Mouse (Mus musculus): ENCODE data around the gene Zfp346. TPM values are rescaled to one million over a fixed set of nuclear protein-coding genes. Genes with fewer than 3 reads are reported as not detected.

Zfp346 gene
- total RNA-seq, 1 experiment from 2014 or later: 15.8 TPM

DNA sequence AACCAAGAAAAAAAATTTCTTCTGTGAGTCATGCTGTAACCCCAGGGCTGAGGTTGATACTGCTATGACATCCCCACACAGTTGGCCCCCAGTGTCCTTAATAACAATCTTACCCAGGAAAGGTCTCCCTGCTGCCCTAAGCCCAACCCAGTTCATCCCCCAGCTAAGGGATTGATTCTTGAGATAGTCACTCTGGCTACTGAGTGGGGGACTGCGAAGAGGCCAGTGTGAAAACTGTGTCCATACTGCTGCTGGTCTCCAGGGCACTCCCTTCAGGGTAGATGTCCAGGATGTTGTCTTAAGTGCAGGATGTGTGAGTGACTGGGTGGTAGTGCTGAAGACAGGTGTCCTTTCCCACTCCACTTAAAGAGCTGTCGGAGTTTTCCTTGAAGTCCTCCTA, 28.3 kb downstream of the Zfp346 start, which contains the start of gene Gm17617:
Gm17617 (minus strand) TSS at position 101 of the 400 bp plus-strand sequence.
- ATAC-seq (replicated peaks; ENCODE audit: insufficient number of reproducible peaks, low FRiP score, low TSS enrichment, poor library complexity, severe bottlenecking): no peak

DNA sequence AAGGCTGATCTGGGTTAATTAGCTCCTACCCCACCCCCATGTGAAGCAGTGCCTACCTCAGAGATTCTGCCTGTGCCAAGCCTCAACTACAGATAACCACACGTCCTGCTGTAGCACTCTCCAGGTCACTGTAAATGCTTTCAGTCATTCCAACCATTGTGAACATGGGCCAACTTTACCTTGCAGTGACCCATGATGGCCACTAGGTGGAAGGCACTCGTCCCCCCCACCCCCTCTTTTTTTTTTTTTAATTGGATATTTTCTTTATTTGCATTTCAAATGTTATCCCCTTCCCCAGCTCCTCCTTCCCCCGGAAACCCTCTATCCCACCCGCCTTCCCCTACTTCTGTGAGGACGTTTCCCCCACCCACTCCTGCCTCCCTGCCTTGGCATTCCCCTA, 30.3 kb downstream of the Zfp346 start:
- peak; percentile 59; the same call in 1 of the 2 replicates for ATAC-seq (replicated peaks; ENCODE audit: insufficient number of reproducible peaks, low FRiP score, low TSS enrichment, poor library complexity, severe bottlenecking)

DNA sequence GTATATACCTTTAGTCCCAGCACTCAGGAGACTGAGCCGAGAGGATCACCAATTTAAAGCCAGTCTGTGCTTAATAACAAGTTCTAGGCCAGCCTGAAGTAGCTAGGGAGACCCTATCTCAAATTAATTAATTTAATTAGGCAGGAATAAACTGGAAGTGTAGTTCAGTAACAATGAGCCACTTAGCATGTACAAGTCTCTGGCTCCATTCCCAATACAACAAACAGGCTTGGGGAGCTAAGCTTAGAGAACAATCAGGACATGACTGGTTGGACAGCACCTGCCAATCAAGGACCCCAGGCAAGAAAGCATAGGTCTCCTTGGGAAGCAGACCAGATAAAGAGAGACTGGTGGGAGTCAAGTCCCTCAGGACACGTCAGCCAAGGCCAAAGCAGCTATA, 35.2 kb downstream of the Zfp346 start:
- no peak for ATAC-seq (replicated peaks; ENCODE audit: insufficient number of reproducible peaks, low FRiP score, low TSS enrichment, poor library complexity, severe bottlenecking)

DNA sequence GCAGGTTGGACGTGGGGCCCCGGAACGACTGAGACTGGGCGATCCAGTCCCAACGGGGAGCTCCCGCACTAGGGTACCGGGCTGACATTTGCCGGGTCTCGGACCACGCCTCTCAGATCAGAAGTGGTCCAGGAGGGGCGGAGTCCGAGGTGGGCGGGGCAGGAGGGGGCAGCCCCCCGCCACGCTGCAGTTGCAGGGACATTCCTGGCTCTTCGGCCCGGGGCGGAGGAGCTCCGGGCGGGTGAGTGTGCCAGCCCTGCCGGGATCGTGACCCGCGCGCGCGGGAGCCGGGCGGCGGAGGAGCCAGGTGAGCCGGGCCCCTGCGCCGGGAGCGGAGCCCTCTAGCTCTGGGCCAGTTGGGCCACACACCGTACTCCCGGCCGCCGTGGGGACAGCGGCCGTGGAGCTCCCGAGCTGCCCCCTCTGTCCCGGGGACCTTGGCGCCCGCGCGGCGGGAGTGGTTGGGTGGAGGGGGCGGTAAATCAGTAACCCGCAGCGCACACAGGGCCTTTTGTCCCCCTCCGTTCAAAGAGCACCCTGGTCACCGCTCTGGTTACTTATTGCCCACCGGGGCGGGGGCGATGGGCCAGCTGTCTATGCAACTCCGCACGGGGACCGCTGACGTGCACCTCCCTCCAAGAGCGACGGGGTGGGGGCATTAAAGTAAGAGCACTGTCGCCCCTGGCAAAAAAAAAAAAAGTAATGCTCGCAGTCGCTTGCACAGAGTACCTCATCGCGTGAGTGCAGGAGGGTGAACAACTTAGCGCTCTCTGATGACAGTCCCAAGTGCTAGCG, 47.7 kb downstream of the Zfp346 start, which contains the start of gene Fgfr4:
Fgfr4 (plus strand) TSS at position 20 of the 795 bp plus-strand sequence.
- no peak for ATAC-seq (replicated peaks; ENCODE audit: insufficient number of reproducible peaks, low FRiP score, low TSS enrichment, poor library complexity, severe bottlenecking)

DNA sequence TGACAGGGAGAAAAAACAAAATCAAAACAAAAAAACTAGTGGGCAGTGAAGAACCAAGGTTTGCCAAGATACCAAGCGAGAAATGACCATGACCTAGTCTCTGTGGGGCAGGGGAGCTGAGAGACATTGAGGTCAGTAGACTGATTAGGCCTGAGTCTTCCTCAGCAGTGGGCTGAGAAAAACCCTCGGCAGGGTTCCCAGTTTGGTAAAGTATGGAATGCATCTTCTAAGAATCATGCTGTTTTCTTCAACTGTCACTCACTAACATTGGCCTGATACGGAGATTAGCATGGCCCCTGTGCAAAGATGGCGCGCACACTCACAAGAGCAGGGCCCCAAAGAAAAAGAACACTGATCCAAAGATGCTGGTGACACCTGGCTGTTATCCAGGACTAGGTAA, 48.8 kb downstream of the Zfp346 start:
- no peak for ATAC-seq (replicated peaks; ENCODE audit: insufficient number of reproducible peaks, low FRiP score, low TSS enrichment, poor library complexity, severe bottlenecking)

DNA sequence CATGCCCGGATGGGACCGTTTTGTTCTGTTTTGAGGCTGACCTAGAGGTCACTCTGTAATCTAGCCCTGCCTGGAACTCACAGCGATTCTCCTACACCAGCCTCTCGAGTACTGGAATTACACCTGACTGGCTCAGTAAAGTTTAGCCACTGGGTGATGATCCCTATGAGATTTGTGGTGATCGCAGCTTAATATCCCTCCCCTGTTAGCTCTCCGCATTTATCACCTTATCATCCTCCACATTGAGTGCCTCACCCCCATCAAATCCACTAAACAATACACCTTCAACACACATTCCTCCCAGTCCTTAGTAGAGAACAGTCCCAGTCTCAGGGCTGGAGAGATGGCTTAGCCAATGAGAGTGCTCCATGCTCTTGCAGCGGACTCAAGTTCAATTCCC, 57.3 kb downstream of the Zfp346 start:
- ATAC-seq (replicated peaks; ENCODE audit: insufficient number of reproducible peaks, low FRiP score, low TSS enrichment, poor library complexity, severe bottlenecking): no peak

DNA sequence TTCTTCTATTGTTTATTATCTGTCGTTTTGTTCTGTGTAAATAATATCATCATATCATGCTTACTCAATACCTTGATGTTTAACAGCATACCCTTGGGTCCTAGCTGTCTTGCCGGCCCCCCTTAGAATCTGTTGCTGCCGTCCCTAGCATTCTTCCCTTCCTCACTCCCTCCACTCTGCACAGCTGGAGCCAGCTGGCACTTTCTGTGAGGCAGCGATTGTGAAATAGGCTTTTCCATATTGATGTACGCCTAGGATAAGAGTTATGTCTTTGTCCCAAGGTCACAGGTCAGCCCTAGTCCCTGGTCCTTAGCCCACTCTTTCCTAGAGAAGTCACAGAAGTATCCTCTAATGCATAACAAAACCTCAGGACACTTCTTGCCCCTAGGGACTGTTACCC, 58.4 kb downstream of the Zfp346 start:
- no peak for ATAC-seq (replicated peaks; ENCODE audit: insufficient number of reproducible peaks, low FRiP score, low TSS enrichment, poor library complexity, severe bottlenecking)

DNA sequence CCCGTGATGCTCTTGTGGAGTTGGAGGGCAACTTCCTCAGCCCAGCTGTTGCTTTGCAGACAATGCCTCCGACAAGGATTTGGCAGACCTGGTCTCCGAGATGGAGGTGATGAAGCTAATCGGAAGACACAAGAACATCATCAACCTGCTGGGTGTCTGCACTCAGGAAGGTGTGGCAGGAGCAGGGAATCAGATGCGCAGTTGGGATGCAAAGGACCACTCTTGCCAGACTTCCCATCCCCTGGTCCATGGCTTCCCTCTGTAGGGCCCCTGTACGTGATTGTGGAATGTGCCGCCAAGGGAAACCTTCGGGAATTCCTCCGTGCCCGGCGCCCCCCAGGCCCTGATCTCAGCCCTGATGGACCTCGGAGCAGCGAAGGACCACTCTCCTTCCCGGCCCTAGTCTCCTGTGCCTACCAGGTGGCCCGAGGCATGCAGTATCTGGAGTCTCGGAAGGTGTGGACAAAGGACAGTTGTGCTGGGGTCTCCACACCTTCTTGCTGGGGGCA, 60.8 kb downstream of the Zfp346 start:
- ATAC-seq (replicated peaks; ENCODE audit: insufficient number of reproducible peaks, low FRiP score, low TSS enrichment, poor library complexity, severe bottlenecking): no peak

DNA sequence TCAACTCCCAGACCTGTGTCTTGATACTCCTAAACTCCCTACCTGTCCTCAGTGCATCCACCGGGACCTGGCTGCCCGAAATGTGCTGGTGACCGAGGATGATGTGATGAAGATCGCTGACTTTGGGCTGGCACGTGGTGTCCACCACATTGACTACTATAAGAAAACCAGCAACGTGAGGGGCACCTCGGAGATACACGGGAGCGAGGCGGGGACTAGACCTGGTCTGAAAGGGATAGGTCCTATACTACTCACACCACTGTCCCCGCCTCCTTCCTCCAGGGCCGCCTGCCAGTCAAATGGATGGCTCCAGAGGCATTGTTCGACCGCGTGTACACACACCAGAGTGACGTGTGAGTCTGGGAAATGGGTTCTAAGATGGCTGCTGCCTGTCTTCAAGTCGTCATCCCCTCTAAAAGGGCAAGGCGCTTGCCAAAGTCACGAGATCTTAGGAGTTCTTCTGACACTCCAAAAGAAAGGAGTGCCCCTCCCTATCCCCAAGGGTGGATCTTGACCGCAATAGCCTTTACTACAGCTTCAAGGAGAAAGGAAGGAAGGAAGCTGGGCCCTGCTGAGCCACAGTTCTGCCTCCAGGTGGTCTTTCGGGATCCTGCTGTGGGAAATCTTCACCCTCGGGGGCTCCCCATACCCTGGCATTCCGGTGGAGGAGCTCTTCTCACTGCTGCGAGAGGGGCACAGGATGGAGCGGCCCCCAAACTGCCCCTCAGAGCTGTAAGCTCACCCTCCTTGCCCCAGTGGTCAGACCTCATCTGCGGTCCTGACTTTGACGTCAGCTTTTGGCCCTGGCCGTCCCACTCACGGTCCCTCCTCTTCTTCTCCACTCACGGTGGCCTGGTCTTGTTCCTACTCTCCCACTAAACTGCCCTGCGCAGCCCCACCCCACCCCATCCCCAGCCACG, 62.0 kb downstream of the Zfp346 start:
- no peak for ATAC-seq (replicated peaks; ENCODE audit: insufficient number of reproducible peaks, low FRiP score, low TSS enrichment, poor library complexity, severe bottlenecking)

DNA sequence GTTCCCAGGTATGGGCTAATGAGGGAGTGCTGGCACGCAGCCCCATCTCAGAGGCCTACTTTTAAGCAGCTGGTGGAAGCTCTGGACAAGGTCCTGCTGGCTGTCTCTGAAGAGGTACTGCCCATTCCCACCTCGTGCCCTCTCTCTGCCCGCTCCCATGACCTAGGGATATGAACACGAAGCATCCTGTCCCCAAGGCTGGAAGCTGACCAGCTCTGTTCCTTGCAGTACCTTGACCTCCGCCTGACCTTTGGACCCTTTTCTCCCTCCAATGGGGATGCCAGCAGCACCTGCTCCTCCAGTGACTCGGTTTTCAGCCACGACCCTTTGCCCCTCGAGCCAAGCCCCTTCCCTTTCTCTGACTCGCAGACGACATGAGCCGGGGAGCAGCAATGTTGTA, 62.7 kb downstream of the Zfp346 start:
- no peak for ATAC-seq (replicated peaks; ENCODE audit: insufficient number of reproducible peaks, low FRiP score, low TSS enrichment, poor library complexity, severe bottlenecking)

DNA sequence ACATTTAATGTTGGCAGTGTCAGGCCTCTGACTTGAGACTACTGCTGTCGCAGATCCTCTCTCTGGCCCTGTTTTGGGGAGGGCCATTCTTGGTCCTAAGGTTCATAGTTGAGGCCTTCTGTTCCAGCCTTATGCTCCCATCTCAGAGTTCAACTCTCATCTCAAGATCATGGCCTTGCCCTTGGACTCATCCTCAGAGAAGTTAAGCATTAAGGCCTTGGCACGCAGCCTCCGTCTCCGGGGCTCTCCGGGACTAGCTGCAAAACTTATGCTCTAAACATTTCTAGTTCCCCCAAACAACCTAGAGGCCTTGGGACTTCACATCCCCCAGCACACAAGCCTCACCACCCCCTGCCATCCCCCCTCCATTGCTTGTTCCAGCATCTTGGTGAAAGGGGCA, 63.1 kb downstream of the Zfp346 start:
- no peak for ATAC-seq (replicated peaks; ENCODE audit: insufficient number of reproducible peaks, low FRiP score, low TSS enrichment, poor library complexity, severe bottlenecking)

DNA sequence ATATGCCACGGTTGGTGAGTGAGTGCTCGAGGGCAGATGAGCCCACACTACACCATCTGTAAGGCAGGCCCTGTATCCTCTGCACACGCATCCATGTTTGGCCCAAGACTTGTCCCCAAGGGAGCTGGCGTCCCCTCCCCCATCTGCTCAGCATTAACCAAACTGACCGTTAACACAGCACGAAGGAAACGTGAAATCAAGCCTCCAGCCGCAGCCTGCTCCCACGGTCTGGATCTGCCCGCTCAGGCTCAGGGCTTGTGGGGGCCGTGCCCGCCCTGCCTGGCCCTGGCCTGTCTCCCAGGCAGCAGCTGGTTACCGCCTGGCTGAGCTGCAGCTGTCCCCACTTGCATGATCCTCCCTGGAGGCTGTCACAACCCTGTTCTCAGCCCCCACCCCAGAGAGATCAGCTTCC, 63.9 kb downstream of the Zfp346 start:
- no peak for ATAC-seq (replicated peaks; ENCODE audit: insufficient number of reproducible peaks, low FRiP score, low TSS enrichment, poor library complexity, severe bottlenecking)

DNA sequence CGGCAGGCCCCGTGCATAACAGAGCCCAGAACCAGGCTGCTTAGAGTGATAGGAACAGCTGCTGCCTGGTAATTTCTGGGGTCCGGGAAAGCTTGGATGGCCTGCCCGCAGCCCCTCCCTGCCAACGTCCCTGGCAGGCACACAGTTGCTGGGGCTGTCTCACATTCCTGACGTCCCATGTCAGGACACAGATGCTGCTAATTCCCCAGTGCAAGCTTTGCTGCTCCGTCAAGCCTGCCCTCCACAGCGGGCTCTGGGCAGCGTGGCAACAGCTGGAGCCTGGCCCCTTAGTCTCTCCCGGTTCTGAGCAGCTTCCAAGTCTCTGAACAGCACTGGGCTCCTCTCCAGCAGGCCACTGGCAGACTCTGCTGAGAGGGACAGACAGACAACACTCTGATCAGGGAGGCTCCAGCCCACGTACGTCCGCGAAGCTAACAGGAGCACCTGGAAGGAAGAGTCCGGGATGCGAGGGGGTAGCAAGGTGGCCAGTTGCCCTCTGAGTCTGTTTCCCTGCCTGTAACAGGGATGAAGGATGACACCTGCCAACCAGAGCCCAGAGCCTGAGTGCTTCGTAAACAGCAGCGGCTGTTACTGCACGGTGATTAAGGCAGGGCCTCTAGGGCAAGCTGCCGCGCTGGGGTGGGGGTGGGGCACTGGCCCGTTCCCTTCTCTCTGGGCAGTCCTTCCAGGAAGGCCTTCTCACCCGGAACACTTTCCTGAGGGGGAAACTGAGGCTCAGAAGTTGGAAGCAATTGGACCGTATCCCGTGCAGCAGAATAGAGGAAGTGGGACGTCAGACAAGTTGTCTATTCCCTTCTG, 66.6 kb downstream of the Zfp346 start:
- ATAC-seq (replicated peaks; ENCODE audit: insufficient number of reproducible peaks, low FRiP score, low TSS enrichment, poor library complexity, severe bottlenecking): 0 out of 2 replicates have a peak, but pooled peaks have one; percentile 4

DNA sequence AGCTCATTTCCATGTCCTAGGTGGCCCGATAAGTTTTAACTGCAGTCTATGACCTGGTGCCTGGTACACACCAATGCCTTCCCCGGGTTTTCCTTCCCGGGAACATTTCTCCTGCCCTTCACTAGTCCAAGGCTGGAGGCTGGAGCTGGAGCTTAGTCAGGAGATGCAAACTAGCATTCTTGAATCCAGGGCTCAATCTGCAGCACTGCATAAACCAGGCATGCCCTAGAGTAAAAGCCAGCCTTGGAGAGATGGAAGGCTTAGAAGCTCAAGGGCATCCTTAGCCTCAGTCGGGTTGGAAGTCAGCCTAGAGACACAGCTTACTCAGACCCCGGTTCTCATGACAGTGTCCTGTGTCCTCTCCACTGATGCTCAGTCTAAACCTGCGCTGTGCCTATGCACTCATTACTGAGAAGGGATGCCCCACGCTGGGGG, 67.2 kb downstream of the Zfp346 start:
- no peak for ATAC-seq (replicated peaks; ENCODE audit: insufficient number of reproducible peaks, low FRiP score, low TSS enrichment, poor library complexity, severe bottlenecking)

DNA sequence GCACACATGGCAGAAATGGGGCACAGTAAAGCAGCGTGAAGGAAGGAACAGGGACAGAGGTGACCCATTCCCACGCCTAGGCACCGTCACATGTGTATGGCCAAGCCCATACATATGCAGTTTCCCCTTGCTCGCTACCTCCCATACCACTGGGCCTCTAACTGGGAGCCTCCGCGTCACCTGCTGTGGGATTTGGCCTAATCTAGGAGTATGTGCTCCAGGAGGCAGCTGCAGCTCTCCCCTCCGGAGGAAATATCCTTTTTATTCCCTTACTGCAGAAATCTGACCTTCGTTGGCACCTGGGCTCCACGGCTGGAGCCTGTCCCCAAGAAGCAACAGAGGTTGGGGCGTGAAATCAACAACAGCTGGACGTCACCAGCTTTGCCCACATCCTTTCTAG, 69.2 kb downstream of the Zfp346 start:
- no peak for ATAC-seq (replicated peaks; ENCODE audit: insufficient number of reproducible peaks, low FRiP score, low TSS enrichment, poor library complexity, severe bottlenecking)

DNA sequence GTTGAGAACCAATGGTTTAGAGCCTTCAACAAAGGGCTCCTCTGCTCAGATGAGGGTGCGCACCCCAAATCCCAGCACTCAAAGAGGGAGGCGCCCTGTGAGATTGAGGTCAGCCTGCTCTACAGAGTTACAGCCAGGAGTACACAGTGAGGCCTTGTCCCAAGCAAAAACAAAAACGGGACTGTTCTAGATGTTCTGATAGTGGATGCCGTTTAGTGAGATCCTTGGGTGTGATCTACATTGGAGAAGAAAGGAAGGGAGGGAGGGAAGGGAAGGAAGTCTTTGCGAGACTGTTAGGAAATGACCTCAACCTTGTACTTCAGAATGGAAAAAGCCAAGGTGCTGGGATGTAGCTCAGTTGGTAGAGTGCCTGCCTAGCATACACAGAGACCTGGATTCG, 71.2 kb downstream of the Zfp346 start:
- ATAC-seq (replicated peaks; ENCODE audit: insufficient number of reproducible peaks, low FRiP score, low TSS enrichment, poor library complexity, severe bottlenecking): no peak

DNA sequence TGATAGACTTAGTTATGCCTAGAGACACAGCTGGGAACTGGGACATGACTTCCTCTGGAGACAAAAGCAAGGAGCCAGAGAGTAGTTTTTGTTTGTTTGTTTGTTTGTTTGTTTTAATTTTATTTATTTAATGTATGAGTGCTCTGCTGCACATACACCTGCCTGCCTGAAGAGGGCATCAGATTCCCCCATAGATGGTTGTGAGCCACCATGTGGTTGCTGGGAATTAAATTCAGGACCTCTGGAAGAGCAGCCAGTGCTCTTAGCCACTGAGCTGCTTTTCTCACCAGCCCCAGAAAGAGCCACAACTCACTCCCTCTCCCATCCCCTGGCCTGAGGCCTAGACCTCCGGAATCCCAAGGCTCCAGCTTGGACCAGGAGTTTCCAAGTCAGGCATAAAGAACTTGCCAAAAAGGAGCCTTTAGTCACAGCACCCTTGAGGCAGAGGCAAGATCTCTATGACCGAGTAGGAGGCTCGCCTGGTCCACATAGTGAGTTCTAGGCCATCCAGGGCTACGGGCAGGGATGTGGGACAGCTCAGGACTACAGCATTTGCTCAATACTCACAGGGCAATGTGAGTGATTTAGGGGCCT, 72.9 kb downstream of the Zfp346 start:
- no peak for ATAC-seq (replicated peaks; ENCODE audit: insufficient number of reproducible peaks, low FRiP score, low TSS enrichment, poor library complexity, severe bottlenecking)

DNA sequence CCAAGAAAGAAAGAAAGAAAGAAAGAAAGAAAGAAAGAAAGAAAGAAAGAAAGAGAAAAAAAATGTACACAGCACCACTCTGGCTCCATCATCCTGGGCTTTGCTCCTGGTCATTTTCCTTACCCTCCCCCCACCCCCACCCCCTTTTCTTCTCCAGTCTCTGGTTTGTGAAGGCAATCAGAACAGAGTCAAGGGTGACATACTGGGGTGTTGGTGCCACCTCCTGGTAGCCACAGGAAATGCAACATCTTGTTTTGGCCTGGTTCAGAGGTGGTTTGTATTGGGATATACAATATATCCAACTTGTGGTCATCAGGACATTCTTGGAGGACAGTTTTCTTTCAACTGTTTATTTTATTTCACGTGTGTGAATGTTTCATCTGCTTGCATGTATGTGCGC, 73.4 kb downstream of the Zfp346 start:
- ATAC-seq (replicated peaks; ENCODE audit: insufficient number of reproducible peaks, low FRiP score, low TSS enrichment, poor library complexity, severe bottlenecking): peak; percentile 60; the same call in 1 of the 2 replicates

Data from monocyte, adult 5-6 weeks (primary cell).